Mouse (Mus musculus) thymus, postnatal 36 days (tissue): ENCODE data around the gene BC049352.
A peak's percentile ranks its signal among the peaks of the same experiment; 100 is the strongest.

Source experiments
- DNase-seq, 2 experiments: peaks; one replicate each; pipeline ENCODE4 v3.0.0; 2022; ENCODE audit warnings: mixed read lengths in 2 of 2

Gene BC049352

GRCm38 (mm10) chr9:45251281-45251680 is 69.5 kb downstream of the BC049352 start:
- peak; percentile 50 to 62 for DNase-seq

GRCm38 (mm10) chr9:45251990-45252389 is 70.2 kb downstream of the BC049352 start:
- no peak for DNase-seq

- no peak for DNase-seq
Measured at GRCm38 (mm10) chr9:45252395-45252794, 70.6 kb downstream of the BC049352 start.

GRCm38 (mm10) chr9:45254021-45254420 is 72.2 kb downstream of the BC049352 start:
- DNase-seq, result no peak

DNA sequence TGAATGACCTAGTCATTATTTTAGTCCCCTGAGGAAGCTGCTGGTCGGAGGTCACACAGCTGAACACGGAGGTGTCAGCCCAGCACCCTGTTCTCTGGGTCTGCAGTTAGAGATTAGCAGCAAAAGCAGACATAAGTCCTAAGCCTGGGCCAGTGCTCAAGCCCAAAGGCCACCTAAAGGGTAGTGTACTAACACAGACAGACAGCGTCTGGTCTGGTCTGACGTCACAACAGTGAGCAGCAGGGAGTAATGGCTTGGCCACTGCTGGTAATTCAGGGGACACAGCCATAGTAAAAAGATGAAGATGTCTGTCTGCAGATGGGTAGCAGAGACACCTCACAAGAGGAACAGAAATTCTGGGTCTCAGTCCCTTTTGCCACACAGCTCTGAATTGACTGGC is 72.8 kb downstream of the BC049352 start:
- DNase-seq, result no peak

DNA sequence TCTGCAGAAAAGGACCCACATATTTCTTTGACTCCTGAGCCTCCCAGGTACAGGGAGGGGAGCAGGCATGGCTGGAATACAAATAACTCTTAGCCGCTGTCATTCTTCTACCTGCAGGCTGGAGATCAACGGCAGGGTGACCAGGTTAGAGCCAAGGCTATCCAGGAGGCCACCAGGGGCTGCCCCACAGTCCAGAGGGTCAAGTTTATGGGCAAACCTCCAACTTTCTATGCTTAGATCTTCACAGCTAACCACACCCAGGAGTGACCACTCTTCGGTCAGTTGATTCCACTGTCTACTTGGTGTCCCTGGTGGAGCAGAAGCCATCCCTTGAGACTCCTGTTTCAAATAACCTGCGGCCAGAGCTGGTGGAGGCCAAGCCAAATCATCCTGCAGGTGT is 73.6 kb downstream of the BC049352 start:
- DNase-seq, result no peak

DNA sequence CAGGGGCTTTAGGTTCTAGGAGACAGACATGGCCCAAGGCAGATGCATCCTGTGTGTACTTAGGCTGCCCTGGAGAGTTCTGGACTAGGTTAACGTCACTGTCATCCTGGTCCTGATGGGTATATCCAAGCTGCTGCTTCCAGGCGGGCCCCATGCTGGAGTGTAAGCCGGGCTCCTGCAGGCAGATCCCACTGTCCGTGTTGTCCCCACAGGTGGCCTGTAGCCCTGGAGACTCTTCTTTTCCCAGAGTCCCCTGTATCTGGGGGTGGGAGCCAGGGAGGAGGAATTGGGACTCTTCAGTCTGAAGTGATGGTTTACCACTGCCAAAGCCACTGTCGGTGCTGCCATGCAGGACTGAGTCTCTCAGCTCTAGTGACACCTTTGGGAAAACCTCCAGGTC is 74.2 kb downstream of the BC049352 start:
- no peak for DNase-seq

- DNase-seq, result no peak
Measured at GRCm38 (mm10) chr9:45259065-45259464, 77.3 kb downstream of the BC049352 start.

DNA sequence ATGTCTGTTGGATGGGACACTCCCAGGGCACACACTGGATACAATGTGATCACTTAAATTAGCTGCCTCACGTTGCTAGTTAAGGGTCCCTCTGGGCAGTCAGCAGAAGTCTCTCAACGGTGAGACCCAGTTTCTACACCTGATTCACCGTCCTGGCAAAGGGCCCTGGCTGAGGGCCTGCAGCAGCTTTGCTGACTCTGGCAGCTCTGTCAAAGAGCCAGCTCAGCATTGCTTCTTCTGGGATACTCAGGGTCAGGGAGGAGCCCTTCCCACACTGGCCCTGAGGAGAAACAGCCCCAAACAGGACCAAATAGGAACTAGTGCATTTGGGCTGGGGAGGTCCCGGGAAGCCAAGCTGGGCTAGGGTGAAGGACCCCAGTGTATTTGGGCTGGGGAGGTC is 79.7 kb downstream of the BC049352 start:
- no peak for DNase-seq

- no peak for DNase-seq
Measured at GRCm38 (mm10) chr9:45261872-45262271, 80.1 kb downstream of the BC049352 start.

GRCm38 (mm10) chr9:45267099-45267498 is 85.3 kb downstream of the BC049352 start:
- DNase-seq, result no peak

DNA sequence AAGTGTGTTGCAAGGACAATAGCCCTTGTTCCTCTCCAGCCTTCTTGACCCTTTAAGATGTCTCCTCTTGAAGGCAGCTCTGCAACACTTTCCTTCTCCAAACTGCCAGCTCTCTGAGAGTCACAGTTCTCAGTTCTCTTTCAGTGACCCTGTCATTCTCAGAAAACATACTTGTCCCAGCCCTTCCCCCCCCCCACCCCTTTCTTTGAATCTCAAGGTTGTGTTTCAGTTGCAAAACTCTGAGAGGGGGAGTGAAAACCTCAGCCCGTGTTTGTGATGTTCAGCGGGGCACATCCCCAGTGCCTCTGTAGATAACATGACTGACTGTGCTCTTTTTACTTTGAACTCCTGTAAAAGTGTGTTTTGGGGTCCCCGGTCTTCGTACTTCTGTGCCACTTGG is 86.3 kb downstream of the BC049352 start:
- peak; percentile 23 to 45 for DNase-seq

DNA sequence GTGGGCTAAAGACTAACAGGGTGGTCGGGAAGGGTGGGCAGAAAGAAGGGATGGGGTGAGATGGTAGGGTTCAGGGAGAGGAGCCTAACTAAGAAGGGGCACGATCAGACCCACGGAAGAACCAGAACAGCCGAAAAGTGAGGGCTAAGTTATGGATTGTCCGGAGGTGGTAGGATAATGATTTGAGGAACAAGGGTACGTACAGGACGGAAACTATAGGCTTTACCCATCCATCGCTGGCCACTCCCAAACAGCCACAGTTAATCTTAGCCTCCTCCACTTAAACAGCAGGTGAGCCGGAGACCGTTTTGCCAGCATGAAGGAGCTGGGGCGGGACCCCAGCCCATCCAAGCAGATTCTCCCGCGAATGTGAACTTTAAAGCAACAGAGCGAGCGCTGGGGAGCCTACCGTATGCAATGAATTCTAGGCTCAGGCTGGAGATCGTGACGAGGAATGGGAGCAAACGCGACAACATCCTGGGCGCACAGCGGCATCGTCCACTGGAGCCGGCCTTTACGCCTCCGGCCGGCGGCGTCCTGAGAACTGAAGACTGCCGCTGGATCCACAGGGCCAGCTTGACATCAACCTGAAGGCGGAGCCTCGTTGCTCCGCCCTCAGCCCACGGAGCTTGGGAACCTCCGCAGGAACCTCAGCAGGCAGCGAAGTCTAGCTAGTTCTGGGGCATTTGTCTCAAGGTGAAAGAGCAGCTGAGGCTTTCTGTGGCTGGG is 87.0 kb downstream of the BC049352 start, which contains the start of gene Il10ra:
Gene Il10ra, minus strand, starts transcription at position 553 of the 729 bp plus-strand sequence.
- DNase-seq, result peak; percentile 70 to 78

GRCm38 (mm10) chr9:45272213-45272612 is 90.4 kb downstream of the BC049352 start:
- DNase-seq, result no peak

DNA sequence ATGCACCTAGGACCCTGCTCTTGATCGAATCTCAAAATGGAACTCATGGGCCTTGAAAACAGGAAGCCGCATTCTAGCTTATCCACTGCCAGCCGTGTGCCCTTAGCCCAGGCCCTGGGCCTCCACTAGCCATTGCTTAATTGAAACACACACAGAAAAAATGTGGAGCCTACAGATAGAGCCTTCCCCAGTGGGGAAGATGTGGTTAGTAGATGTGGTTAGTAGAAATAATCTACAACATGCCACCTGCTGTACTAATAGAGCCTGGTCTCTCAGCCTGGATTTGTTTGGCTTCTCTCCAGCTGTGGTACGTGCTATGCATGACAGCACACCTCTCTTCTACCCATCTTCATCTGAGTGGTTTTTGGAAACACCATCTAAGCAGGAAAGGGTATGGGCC is 92.4 kb downstream of the BC049352 start:
- peak in 1 of 2 experiments; percentile 14 for DNase-seq

- DNase-seq, result no peak
Measured at GRCm38 (mm10) chr9:45274635-45275034, 92.8 kb downstream of the BC049352 start.

DNA sequence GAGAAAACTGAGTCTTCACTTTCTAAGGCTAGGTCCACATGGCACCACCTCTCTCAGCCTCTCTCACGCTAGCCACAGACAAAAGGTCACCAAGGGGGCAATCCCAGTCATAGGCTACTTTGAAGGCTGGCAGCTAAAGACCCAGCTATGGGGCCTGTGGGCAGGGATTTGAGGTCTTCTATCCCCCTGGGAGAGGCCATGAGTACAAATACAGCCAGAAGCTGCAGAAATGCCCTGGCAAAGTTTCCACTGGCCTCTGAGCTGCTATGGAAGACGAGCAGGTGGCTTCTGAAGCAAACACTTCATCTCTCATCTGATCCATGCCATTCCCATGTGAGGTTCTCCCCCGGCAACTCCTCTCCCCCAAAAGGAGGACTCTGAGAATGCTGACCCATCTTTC is 98.3 kb downstream of the BC049352 start:
- no peak for DNase-seq

DNA sequence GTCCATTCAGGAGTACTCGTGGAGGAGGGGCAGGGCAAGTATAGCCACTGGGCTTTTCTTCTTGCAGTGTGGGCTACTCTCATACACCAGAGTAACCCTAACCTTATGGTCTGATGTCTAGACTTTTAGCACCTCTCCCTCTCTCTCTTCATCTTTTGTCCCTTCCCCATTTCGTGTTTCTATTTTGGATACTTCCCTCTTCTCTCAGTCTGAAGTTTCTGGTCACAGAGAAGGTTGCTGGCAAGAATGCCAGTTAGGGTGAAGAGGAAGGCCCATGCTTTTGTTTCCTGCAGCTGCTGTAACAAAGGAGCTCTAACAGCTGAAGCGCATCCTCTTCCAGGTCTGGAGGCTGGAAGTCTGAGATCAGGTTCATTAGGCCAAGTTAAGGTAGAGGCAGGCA is 99.1 kb downstream of the BC049352 start:
- DNase-seq, result no peak

GRCm38 (mm10) chr9:45282466-45282865 is 100.7 kb downstream of the BC049352 start:
- no peak for DNase-seq

GRCm38 (mm10) chr9:45291481-45292168 is 109.8 kb downstream of the BC049352 start:
- no peak for DNase-seq

- DNase-seq, result no peak
Measured at GRCm38 (mm10) chr9:45294210-45295011, 112.6 kb downstream of the BC049352 start.

DNA sequence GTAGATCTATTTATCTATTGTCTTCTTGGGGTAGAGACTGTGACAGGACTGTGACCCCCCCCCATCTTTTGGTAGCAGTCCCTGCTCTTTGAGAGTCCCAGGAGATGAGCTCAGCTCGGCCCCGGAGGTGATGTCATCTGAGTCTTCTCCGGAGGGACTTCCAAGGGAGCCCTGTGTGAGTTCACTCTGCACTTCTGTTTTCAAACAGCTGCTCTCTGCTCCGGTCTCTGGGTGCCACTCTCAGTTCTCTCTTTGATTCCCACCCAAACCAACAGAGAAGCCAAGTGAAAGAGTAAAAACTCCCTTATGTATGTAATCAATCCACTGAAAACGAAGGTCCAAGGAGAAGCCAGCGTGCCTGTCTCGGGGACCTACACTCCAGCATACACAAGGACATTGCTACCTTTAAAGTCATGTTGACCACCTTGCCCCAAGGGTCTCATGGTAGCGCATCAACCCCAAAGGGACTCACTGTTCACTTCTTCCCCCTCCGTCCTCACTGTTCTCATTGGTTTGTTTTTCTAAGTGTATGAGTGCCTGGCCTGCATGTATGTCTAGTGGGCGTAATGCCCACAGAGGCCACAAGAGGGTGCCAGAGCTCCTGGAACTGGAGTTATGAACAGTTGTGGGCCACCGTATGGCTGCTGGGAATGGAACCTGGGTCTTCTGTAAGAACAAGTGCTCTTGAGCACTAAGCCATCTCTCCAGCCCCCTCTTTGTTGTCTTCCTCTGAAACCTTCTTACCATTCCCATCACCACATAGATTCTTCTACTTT is 117.6 kb downstream of the BC049352 start:
- DNase-seq, result peak; percentile 66 to 69
